Mouse (Mus musculus) megakaryocyte, embryonic 14.5 days (primary cell): ENCODE data around the gene Wdfy3.

Source experiments
- FLI1 ChIP-seq: IDR thresholded peaks from 2 replicates; pipeline ENCODE4 v1.6.1; 2012; ENCODE audit warnings: low read length, inconsistent platforms, mixed read lengths
- GATA1 ChIP-seq: IDR thresholded peaks from 3 replicates; pipeline ENCODE4 v1.6.1; 2012; ENCODE audit warnings: mixed read lengths, low read length, inconsistent platforms, borderline replicate concordance

DNA sequence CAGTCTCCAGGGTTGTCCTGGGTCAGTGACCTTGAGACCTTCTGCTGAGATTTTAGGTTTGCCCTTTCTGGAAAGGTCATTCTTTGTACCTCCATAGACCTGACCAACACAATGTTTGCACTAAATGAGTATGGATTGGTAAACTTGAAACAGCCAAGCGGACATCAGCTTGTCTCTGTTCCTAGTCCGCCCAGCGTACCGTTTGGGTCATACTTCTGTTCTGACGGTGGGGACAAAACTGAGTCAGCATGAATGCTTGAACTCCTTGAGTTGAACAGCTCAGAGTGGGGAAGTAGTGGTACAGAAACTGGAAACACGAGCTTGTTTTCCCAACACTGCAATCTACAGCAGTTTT lies 670 bp upstream of the Wdfy3 start:
- TF ChIP-seq GATA1 (no peak), FLI1 (no peak)
